Mouse (Mus musculus) heart, postnatal 0 days (tissue): Measurements from ENCODE around the gene H2al3.

Experiments
- CTCF ChIP-seq: IDR thresholded peaks from 2 replicates; pipeline ENCODE4 v1.5.1; 2016; ENCODE audit warnings: antibody characterized with exemption, control low read depth, low read depth
- EP300 ChIP-seq: IDR thresholded peaks from 2 replicates; pipeline ENCODE4 v1.6.1; 2016; ENCODE audit warnings: antibody characterized with exemption, low read depth

DNA sequence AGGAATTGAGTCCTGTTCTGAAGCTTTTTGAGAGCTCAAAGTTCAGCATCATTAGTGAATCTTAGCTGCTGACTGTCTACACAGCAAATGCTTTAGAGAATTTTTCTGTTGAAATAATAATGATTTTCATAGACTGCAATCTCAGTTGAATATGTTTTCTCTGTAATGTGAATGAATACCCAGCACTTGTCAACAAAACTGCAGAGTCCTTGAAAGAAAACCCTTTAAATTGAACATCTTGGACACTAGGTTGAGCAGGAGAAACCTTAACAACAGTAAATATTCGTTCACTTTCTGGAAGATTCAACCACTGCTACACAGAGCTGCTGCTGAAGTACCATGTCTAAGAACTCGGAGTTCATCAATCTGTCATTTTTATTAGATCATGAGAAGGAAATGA lies 35.8 kb downstream of the H2al3 start, which contains the start of gene Sytl5:
- no peak for TF ChIP-seq CTCF
- no peak for TF ChIP-seq EP300
